Mouse (Mus musculus) C2C12 (cell line): ENCODE results near the gene Rasef. TPM values are rescaled to one million over a fixed set of nuclear protein-coding genes. Genes with fewer than 3 reads are reported as not detected.
"Not testable (repeated sequence)": the region's sequence is repeated elsewhere in the genome, so short reads cannot be mapped to it uniquely, and the experiment has no call there.

ENCODE experiments used
- H3K27me3 ChIP-seq: one replicate; pipeline ENCODE4 v1.6.1; 2011; ENCODE audit not compliant: control insufficient read depth, insufficient read depth, insufficient read length
- H3K36me3 ChIP-seq: one replicate; pipeline ENCODE4 v1.6.1; 2011; ENCODE audit not compliant: control insufficient read depth, insufficient read depth
- H3K4me3 ChIP-seq: one replicate; pipeline ENCODE4 v1.5.1; 2011; ENCODE audit warnings: mild to moderate bottlenecking, control low read depth; ENCODE audit not compliant: poor library complexity, insufficient read depth, severe bottlenecking
- H3K79me2 ChIP-seq: one replicate; pipeline ENCODE4 v1.6.1; 2011; ENCODE audit not compliant: control insufficient read depth, insufficient read depth
- H3K79me3 ChIP-seq: one replicate; pipeline ENCODE4 v1.6.1; 2011; ENCODE audit warnings: low read depth, control low read depth
- H3ac ChIP-seq: one replicate; pipeline ENCODE3; 2011; ENCODE audit warnings: low read depth; ENCODE audit not compliant: control insufficient read depth, insufficient read length
- CEBPB ChIP-seq: IDR thresholded peaks from one replicate; pipeline ENCODE4 v1.6.1; 2011; ENCODE audit warnings: low read depth, mild to moderate bottlenecking, control low read depth, moderate library complexity
- CTCF ChIP-seq: IDR thresholded peaks from one replicate; pipeline ENCODE4 v1.5.1; 2011; ENCODE audit not compliant: control insufficient read depth, insufficient read depth, insufficient read length
- FOSL1 ChIP-seq: IDR thresholded peaks from one replicate; pipeline ENCODE4 v1.8.0; 2011; ENCODE audit warnings: mild to moderate bottlenecking, low read length; ENCODE audit not compliant: poor library complexity, insufficient read depth, severe bottlenecking
- MAX ChIP-seq: IDR thresholded peaks from one replicate; pipeline ENCODE4 v1.6.1; 2011; ENCODE audit warnings: mild to moderate bottlenecking, control low read depth
- MYOD1 ChIP-seq: IDR thresholded peaks from one replicate; pipeline ENCODE4 v1.6.1; 2011; ENCODE audit warnings: low read depth; ENCODE audit not compliant: control insufficient read depth, insufficient read length
- MYOG ChIP-seq: IDR thresholded peaks from one replicate; pipeline ENCODE4 v1.6.1; 2011; ENCODE audit not compliant: control insufficient read depth, insufficient read length; ENCODE audit errors: extremely low read depth
- USF1 ChIP-seq: IDR thresholded peaks from one replicate; pipeline ENCODE4 v1.6.1; 2011; ENCODE audit warnings: low read depth, mild to moderate bottlenecking, control low read depth, moderate library complexity
- polyA plus RNA-seq: library from polyadenylated mRNA; unstranded; fragments of >200 nt; fragmentation: generic; extraction: Trizol; gene quantifications from one replicate; pipeline ENCODE4 v1.2.1, GENCODE M21; 2012; ENCODE audit warnings: missing spikeins

Gene Rasef
- polyA plus RNA-seq, 1 experiment, result not detected

GRCm38 (mm10) chr4:73768156-73768555, 22.6 kb downstream of the Rasef start:
- no peaks in the 10 kb centered on the region for H3K79me2 ChIP-seq
- no peak overlapping the region for H3ac ChIP-seq
- H3K36me3 ChIP-seq, result no peaks in the 10 kb centered on the region
- TF ChIP-seq MYOD1 (no peak), FOSL1 (no peak)
- H3K79me3 ChIP-seq, result no peaks in the 10 kb centered on the region
- no peaks in the 10 kb centered on the region for H3K27me3 ChIP-seq
- no peak overlapping the region for H3K4me3 ChIP-seq

DNA sequence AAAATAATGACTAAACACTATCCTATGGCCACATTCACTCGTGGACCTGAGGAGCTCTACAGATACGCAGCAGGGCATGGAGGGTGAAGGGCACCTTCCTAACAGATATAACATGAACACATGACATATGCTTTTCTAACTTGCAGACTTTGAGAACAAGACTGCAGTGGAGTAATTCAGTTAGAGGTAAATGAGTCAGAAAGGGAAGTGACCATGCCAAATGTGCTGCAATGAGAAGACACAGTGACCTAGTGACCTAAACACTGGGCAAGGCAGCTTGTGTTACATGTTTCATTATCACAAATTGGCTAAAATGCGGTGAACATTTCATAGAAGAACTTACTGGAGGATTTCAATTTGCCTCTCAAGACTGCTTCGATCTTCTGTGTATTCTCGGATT, 42.6 kb downstream of the Rasef start:
- TF ChIP-seq FOSL1 (no peak), CEBPB (no peak), MYOD1 (no peak), MAX (no peak), MYOG (no peak), USF1 (no peak), CTCF (no peak)
- Histone ChIP-seq H3K36me3 (no peaks in the 10 kb centered on the region), H3K27me3 (no peaks in the 10 kb centered on the region), H3K79me2 (no peaks in the 10 kb centered on the region), H3ac (no peak overlapping the region), H3K79me3 (no peaks in the 10 kb centered on the region), H3K4me3 (no peak overlapping the region)

GRCm38 (mm10) chr4:73739439-73739838, 51.4 kb downstream of the Rasef start:
- H3K4me3 ChIP-seq, result no peak overlapping the region
- H3K36me3 ChIP-seq, result no peaks in the 10 kb centered on the region
- no peaks in the 10 kb centered on the region for H3K79me3 ChIP-seq
- TF ChIP-seq MYOD1 (no peak), MAX (no peak), MYOG (no peak), USF1 (no peak), FOSL1 (no peak), CEBPB (no peak), CTCF (no peak)
- no peak overlapping the region for H3ac ChIP-seq
- H3K79me2 ChIP-seq, result no peaks in the 10 kb centered on the region
- no peaks in the 10 kb centered on the region for H3K27me3 ChIP-seq

DNA sequence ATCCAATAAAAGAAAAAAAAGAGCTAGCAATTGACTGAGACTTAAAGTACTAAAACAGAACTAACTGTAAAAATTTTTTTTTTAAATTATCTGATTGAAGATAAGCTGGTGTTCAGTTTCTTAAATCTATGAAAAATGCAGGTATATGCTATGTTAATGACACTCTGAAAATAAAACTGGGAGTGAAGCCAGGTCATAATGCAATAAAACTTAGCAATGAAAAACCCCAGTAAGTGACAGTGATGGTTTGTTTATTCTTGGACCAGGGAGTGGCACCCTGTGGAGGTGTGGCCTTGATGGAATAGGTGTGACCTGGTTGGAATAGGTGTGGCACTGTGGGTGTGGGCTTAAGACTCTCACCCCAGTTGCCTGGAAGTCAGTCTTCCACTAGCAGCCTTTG, 71.0 kb downstream of the Rasef start:
- H3K79me3 ChIP-seq, result no peaks in the 10 kb centered on the region
- H3K79me2 ChIP-seq, result no peaks in the 10 kb centered on the region
- no peaks in the 10 kb centered on the region for H3K36me3 ChIP-seq
- no peaks in the 10 kb centered on the region for H3K27me3 ChIP-seq
- H3K4me3 ChIP-seq, result no peak overlapping the region
- TF ChIP-seq CEBPB, result no peak
- TF ChIP-seq CTCF, result no peak
- TF ChIP-seq MAX, result no peak
- no peak for TF ChIP-seq USF1
- TF ChIP-seq MYOG, result no peak
- no peak for TF ChIP-seq MYOD1
- no peak for TF ChIP-seq FOSL1
- H3ac ChIP-seq, result no peak overlapping the region

DNA sequence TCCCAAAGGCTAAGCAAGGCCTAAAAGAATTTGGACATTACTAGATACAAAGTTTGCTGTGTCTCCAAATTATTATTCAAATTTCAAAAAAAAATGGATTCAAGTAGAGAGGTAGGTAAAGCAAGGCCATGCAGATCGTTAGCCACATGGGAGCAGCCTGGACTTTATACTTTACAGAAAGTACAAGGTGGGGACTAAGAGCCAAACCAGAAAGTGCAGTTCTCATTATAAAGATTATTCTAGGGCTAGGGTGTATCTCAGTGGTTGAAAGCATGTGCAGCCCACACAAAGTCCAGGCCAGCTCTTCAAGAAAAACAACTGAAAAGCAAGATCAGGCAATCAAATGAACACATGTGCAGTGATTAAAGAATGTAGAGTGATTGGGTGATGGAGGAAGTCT, 72.0 kb downstream of the Rasef start:
- H3ac ChIP-seq, result no peak overlapping the region
- no peak overlapping the region for H3K4me3 ChIP-seq
- H3K27me3 ChIP-seq, result no peaks in the 10 kb centered on the region
- H3K36me3 ChIP-seq, result no peaks in the 10 kb centered on the region
- H3K79me3 ChIP-seq, result no peaks in the 10 kb centered on the region
- TF ChIP-seq MYOD1 (no peak), USF1 (no peak), CTCF (no peak), CEBPB (no peak), MYOG (no peak), MAX (no peak), FOSL1 (no peak)
- no peaks in the 10 kb centered on the region for H3K79me2 ChIP-seq

GRCm38 (mm10) chr4:73683216-73683615, 107.6 kb downstream of the Rasef start, which contains the start of gene Gm428:
TSS of gene Gm428 (plus strand) at chr4:73683516.
- not testable (repeated sequence) for H3K4me3 ChIP-seq, H3ac ChIP-seq, H3K79me3 ChIP-seq, H3K36me3 ChIP-seq, H3K27me3 ChIP-seq, H3K79me2 ChIP-seq

- H3ac ChIP-seq, H3K79me3 ChIP-seq, H3K4me3 ChIP-seq, H3K79me2 ChIP-seq, H3K36me3 ChIP-seq, H3K27me3 ChIP-seq: not testable (repeated sequence)
These were observed 122.7 kb downstream of the Rasef start, which contains the start of gene Gm11239 for GRCm38 (mm10) chr4:73668054-73668453. TSS of gene Gm11239 (plus strand) at chr4:73668354.

Other genes with a start within 250 kb of the Rasef start
- gene Gm11238, start 183.1 kb downstream of the Rasef start, polyA plus RNA-seq, result 0.02 TPM
- gene Gm11237, start 168.0 kb downstream of the Rasef start, polyA plus RNA-seq, result 0.04 TPM
- 0.04 TPM for gene Gm11236, start 152.9 kb downstream of the Rasef start, polyA plus RNA-seq
- gene Gm11239, start 122.6 kb downstream of the Rasef start, polyA plus RNA-seq, result 0.04 TPM
- gene Gm428, start 107.5 kb downstream of the Rasef start, polyA plus RNA-seq, result not detected
- not detected for gene Gm11758, start 85.3 kb upstream of the Rasef start, polyA plus RNA-seq
- not detected for gene Gm11757, start 100.1 kb upstream of the Rasef start, polyA plus RNA-seq
- gene Gm13871, start 115.0 kb upstream of the Rasef start, polyA plus RNA-seq, result not detected
- 0.08 TPM for gene Gm11756, start 129.8 kb upstream of the Rasef start, polyA plus RNA-seq
- gene 2310002L09Rik, start 159.9 kb upstream of the Rasef start, polyA plus RNA-seq, result not detected
- gene Frmd3, start 222.4 kb upstream of the Rasef start, polyA plus RNA-seq, result not detected